Mouse (Mus musculus) frontal cortex, postnatal 25 days (tissue): Measurements from ENCODE around the gene Ocln.
"Not testable (repeated sequence)": the region's sequence is repeated elsewhere in the genome, so short reads cannot be mapped to it uniquely, and the experiment has no call there.

Experiments used
- DNase-seq, 2 experiments: peaks; one replicate each; pipeline ENCODE4 v3.0.0; 2022; ENCODE audit warnings: low spot score in 2 of 2

Ocln gene

GRCm38 (mm10) chr13:100492061-100492787 is 60.3 kb downstream of the Ocln start, which contains the start of gene Gtf2h2:
Gtf2h2 (minus strand) TSS chr13:100492579.
- DNase-seq, result peak; percentile 68 to 86

DNA sequence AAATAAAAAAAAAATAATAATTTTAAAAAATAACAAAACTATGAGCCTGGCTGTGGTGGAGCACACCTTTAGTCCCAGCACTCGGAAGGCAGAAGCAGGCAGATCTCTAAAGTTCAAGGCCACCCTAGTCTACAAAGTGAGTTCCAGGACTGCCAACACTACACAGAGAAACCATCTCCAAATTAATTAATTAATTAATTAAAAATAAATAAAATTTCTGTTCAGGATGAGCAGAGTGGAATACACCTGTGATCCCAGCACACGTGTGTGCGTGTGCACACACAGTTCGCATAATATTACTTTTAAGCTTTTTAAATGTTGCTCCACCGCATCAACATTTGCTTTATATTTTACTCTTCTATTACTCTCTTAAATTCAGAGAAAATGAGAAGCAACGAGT is 60.9 kb downstream of the Ocln start:
- no peak for DNase-seq

DNA sequence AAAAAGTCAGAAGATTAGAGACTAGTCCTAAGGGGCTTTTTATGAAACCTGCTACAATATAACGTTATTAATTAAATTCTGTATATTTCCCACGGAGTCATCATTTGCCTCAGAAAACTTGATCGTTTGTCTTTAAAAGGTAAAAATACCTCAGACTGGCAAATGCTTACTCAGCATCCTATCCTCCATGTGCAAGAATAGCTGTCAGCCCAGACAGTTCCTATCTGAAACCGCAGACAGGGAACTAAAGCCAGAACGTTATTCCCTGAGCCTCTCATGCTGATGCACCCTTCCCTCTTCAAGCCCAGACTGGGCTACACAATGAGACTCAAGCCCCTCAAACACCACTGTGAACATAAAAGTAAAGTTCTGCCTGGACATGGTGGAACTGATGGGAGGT is 62.1 kb downstream of the Ocln start:
- no peak for DNase-seq

DNA sequence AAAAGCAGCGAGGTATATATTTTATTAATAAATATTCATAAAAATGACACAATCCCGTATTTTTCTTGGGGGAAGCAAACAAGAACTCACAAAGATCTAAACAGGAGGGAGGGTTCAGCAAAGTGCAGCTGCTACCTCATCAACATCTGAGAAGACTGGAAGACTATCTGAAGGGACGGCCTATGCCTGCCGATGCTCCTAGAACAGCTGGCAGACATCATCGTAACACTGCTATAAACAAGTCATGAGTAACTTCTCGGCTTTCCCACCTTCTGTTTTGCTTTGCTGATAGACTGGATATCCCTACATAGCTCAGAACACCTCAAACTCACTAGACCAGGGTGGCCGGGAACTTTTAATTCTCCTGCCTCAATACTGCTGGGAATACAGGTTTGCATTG is 68.9 kb downstream of the Ocln start:
- DNase-seq, result no peak

DNA sequence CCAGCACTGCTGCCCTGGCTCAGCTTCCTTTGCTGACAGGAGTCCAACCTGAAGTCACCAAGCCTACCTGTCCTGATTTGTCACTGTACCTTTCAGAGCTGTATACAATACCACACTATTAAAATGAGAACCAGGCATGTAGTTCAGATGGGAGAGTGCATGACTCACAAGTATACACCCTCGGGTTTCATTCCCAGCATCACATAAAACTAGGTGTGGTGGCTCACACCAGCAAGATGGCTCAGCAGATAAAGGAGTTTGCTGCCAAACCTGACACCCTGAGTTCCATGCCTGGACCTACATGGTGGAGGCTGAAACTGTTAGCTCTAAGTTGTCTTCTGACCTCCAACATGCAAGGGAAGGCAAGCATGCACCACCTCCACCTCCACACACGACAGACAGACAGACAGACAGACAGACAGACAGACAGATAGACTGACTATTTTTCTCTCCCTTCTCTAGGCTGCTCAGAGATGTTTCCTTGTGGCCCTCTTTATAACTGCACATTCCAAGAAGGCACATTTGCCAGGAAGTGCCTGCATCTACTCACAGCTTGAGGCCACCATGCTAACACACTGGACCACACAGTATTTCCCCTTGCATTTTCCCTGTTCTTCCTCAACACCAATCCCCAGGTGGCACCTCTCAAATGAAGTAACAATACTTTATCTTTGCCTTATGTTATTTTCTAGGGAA is 88.8 kb downstream of the Ocln start:
- DNase-seq, result no peak

- no peak for DNase-seq
Observed at GRCm38 (mm10) chr13:100461336-100461735, 91.2 kb downstream of the Ocln start.

GRCm38 (mm10) chr13:100452415-100453127 is 99.9 kb downstream of the Ocln start, which contains the start of gene Naip1:
Naip1 (minus strand) TSS chr13:100452869.
- DNase-seq, result not testable (repeated sequence)

DNA sequence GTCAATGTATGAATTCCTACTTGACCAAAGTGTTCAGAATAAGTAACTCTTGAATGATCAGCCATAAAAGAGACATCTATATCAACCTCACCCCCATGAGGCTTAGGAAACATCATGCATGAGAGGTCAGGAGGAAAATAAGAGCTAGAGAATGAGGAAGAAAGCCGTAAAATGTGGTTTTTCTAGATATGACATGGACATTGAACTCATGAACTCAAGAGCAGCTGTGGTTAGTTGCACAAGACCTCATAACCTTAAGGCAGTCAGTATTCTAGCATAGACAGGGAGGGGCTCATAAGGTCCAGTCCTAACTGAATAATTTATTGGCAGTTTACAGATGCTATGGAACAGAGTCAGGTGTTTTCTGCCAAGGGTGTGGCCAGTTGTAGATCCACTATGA is 103.0 kb downstream of the Ocln start:
- DNase-seq, result no peak
